Mouse (Mus musculus) lung, postnatal 0 days (tissue): ENCODE data around the gene Arhgap30.

Experiments
- CTCF ChIP-seq: IDR thresholded peaks from 2 replicates; pipeline ENCODE4 v1.5.1; 2016; ENCODE audit warnings: antibody characterized with exemption, mild to moderate bottlenecking
- EP300 ChIP-seq: IDR thresholded peaks from 2 replicates; pipeline ENCODE4 v1.6.1; 2016; ENCODE audit warnings: antibody characterized with exemption, mild to moderate bottlenecking, control low read depth

GRCm38 (mm10) chr1:171459791-171460190 is 71.0 kb downstream of the Arhgap30 start:
- no peak for TF ChIP-seq CTCF
- no peak for TF ChIP-seq EP300
